Mouse (Mus musculus): ENCODE data around the gene Tstd1. TPM values are rescaled to one million over a fixed set of nuclear protein-coding genes. Genes with fewer than 3 reads are reported as not detected.

Tstd1 gene
- total RNA-seq, 2 experiments from 2014 or later, result 2.6 to 2.9 TPM

DNA sequence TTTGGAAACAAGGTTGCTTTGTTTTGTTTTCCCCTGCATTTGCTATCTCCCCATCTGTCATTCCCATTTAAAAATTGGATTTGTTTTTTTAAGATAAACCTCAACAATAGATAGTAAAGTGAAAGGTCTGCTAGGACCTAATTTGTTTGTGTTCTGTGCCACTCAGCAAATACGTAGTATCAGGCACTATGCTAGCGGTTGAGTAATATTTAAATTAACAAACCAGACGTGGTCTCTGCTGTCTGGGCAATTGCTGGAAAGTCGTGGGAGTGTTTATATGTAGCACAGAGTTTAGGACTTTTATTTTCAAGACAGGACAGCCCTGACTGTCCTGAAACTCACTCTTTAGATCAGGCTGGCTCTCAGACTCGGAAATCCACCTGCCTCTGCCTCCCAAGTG lies 33.9 kb downstream of the Tstd1 start:
- DNase-seq (ENCODE audit: low spot score in 2 of 2), result no peak

DNA sequence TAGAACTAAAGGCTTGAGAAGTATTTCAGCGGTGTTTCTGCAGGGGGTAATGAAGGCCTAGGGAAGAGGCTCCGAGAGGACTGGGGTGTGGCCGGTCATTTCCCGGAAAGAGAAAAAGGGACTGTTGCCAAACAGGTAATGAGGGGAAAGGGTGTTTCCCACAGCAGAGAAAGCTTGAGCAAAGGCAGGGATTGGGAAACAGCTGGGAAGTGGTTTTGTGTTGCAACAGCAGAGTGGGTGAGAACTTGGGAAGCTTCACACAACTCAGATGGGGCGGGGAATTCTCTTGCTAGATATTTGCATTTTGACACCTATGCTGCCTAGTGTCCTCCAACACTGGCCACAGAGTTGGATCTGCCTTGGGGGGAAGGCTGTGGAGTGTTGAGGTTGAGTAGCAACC lies 34.3 kb downstream of the Tstd1 start:
- DNase-seq (ENCODE audit: low spot score in 2 of 2), result no peak

DNA sequence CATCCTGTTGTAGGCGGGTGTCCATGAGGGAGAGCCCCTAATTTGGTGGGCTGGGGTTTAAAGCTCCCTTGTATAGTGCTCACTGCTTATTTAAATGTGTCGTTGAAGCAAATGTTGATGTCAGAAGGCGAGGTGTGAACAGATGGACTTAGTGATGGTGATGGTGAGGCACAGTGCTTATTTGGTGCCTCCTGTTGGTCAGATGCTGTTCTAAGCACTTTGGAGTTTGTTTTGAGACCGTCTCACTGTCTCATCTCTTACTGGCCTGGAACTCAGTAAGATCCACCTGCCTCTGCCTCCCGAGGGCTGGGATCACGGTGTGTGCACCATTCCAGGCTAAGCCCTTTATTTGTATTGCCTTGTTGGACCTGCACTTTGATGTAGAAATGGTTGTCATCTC lies 36.3 kb downstream of the Tstd1 start:
- DNase-seq (ENCODE audit: low spot score in 2 of 2), result no peak

DNA sequence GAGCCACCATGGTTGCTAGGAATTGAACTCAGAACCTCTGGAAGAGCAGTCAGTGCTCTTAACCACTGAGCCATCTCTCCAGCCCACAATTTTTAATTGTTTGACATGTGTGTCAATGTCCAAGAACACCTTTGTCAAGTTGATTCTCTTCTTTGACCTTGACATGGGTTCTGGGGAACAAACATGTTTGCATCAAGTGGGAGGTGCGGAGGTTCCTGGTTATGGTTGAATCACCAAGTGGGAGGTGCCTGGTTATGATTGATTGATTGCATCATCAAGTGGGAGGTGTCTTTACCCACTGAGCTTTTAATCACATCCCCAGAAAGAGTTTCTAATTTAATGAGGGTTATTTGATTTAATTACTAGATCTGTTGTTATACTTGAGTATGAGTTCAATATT lies 38.9 kb downstream of the Tstd1 start:
- no peak for DNase-seq (ENCODE audit: low spot score in 2 of 2)

GRCm38 (mm10) chr1:171459791-171460190 lies 41.1 kb downstream of the Tstd1 start:
- DNase-seq (ENCODE audit: low spot score in 2 of 2), result no peak

- DNase-seq (ENCODE audit: low spot score in 2 of 2), result no peak
These were observed 42.2 kb downstream of the Tstd1 start for GRCm38 (mm10) chr1:171460551-171461503.

DNA sequence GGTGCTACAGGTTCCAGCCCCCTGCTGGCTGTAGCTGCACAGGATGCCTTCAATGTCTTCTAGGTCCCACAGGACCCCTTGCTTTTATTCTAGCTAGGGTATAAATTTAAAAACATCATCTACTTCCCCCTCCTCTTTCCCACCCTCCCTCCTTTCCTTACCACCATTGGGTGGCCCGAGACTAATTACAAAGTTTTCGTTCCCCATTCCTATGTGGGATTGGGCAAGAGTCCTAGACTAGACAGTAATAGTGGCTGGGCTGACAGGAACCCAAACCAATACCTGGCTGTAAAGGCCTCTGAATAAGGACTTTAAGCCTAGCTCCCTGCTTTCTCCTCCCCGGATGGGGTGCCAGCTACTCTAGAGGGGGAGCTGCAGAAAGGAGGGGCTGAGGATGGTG lies 44.5 kb downstream of the Tstd1 start:
- no peak for DNase-seq (ENCODE audit: low spot score in 2 of 2)

DNA sequence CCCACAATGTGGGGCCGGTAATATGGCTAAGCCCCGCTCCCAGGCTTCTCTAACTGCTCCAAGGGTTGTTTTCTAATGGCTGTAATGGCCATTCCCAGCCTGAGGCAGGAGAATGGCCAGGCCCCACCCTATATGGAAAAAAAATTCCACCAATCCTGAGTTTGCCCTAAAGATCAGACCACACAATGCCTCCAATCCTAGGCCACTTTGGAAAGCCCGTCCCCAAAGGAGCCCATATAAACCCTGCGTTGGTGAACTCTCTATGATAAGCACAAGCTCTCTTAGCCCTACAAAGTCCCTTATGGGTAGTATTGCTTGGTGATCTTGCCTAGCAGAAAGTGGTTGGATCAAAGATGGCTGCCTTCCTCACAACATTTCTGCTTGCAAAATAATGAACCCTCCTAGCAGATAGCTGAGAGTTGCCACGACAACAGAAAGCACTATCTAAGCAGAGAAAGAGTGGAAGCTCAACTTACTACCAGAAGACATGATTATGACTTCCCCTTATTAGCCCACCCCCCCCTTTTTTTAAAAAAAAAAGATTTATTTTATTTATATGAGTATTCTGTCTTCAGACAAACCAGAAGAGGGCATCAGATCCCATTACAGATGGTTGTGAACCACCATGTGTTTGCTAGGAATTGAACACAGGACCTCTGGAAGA lies 47.2 kb downstream of the Tstd1 start:
- DNase-seq (ENCODE audit: low spot score in 2 of 2), result no peak

DNA sequence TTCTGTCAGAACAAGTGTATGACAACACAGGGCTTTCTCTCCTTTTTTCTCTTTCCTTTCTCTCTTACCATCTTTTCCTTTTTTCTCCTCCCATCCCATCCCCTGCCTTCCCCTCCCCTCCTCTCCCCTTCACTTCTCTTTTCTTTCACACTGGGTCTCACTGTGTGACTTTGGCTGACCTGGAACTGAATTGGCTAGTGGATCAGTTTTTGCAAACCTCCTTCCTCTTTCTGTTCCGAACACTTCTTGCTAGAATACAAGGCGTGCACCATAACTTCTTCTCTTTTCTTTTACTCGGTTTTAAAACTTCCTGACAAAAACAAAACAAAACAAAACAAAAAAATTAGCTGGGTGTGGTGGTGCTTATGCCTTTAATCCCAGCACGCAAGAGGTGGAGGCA lies 47.9 kb downstream of the Tstd1 start:
- DNase-seq (ENCODE audit: low spot score in 2 of 2), result no peak

DNA sequence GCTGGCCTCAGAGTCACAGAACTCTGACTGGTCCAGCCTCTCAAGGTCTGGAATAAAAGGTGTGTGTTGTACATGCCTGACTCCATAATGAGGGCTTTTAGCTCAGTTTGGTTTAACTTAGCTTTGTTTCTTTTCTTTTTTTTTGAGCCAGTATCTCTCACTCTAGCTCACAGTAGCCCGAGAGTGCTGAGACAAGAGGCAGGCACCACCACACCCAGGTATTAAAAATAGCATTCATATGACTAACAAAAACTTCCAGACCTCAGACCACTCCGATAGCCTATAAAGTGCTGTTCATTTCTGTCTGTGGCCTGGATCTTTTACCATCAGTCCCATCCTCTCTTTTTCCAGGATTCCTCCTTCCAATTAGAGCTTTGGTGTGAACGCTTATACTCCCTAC lies 51.0 kb downstream of the Tstd1 start:
- DNase-seq (ENCODE audit: low spot score in 2 of 2), result no peak

Other genes starting within 250 kb of the Tstd1 start
- 10 to 100 TPM; 43.1 to 44.4 TPM for gene Pcp4l1, start 222.6 kb upstream of the Tstd1 start, total RNA-seq (2021)
- under 1 TPM in 1 of 2 experiments, not detected in 1; 0.12 TPM for gene Nr1i3, start 204.9 kb upstream of the Tstd1 start, total RNA-seq (2021)
- 10 to 100 TPM; 66.3 to 75.2 TPM for gene Tomm40l, start 196.4 kb upstream of the Tstd1 start, total RNA-seq (2021)
- 1 to 10 TPM; 1.3 to 3.2 TPM for gene Apoa2, start 193.8 kb upstream of the Tstd1 start, total RNA-seq (2021)
- 10 to 100 TPM; 14.4 to 14.6 TPM for gene Fcer1g, start 184.5 kb upstream of the Tstd1 start, total RNA-seq (2021)
- 10 to 100 TPM; 31.5 to 34.6 TPM for gene Adamts4, start 168.5 kb upstream of the Tstd1 start, total RNA-seq (2021)
- 100 to 1,000 TPM; 274 to 282 TPM for gene Ndufs2, start 167.5 kb upstream of the Tstd1 start, total RNA-seq (2021)
- gene B4galt3, start 148.5 kb upstream of the Tstd1 start, total RNA-seq (2021), result 10 to 100 TPM; 54.8 to 62.8 TPM
- 10 to 100 TPM; 24.2 to 25.2 TPM for gene Ppox, start 137.7 kb upstream of the Tstd1 start, total RNA-seq (2021)
- gene Usp21, start 130.9 kb upstream of the Tstd1 start, total RNA-seq (2021), result 10 to 100 TPM; 49.2 to 53.6 TPM
- 100 to 1,000 TPM; 112 TPM for gene Ufc1, start 123.8 kb upstream of the Tstd1 start, total RNA-seq (2021)
- gene Dedd, start 89.7 kb upstream of the Tstd1 start, total RNA-seq (2021), result 10 to 100 TPM; 32.4 to 32.7 TPM
- 10 to 100 TPM; 40.5 to 41.4 TPM for gene Nit1, start 73.2 kb upstream of the Tstd1 start, total RNA-seq (2021)
- 100 to 1,000 TPM; 123 to 135 TPM for gene Pfdn2, start 73.2 kb upstream of the Tstd1 start, total RNA-seq (2021)
- gene Klhdc9, start 58.1 kb upstream of the Tstd1 start, total RNA-seq (2021), result 1 to 10 TPM; 6.8 to 7.4 TPM
- 1 to 10 TPM; 2.1 to 3.1 TPM for gene Nectin4, start 48.8 kb upstream of the Tstd1 start, total RNA-seq (2021)
- gene Arhgap30, start 29.9 kb upstream of the Tstd1 start, total RNA-seq (2021), result 1 to 10 TPM; 2.1 to 2.4 TPM
- gene Usf1, start 7.6 kb upstream of the Tstd1 start, total RNA-seq (2021), result 100 to 1,000 TPM; 129 to 135 TPM
- gene F11r, start 18.7 kb downstream of the Tstd1 start, total RNA-seq (2021), result 1 to 10 TPM; 6.9 to 7.7 TPM
- 1 to 10 TPM; 7.5 to 8.9 TPM for gene Alyref2, start 84.6 kb downstream of the Tstd1 start, total RNA-seq (2021)
- gene Itln1, start 116.4 kb downstream of the Tstd1 start, total RNA-seq (2021), result not detected
- gene Cd244a, start 140.3 kb downstream of the Tstd1 start, total RNA-seq (2021), result not detected
- gene Ly9, start 188.5 kb downstream of the Tstd1 start, total RNA-seq (2021), result not detected
- not detected for gene Slamf7, start 234.2 kb downstream of the Tstd1 start, total RNA-seq (2021)